17 mouse cellular contexts compared by ENCODE assay signal in the genomic region with DNA sequence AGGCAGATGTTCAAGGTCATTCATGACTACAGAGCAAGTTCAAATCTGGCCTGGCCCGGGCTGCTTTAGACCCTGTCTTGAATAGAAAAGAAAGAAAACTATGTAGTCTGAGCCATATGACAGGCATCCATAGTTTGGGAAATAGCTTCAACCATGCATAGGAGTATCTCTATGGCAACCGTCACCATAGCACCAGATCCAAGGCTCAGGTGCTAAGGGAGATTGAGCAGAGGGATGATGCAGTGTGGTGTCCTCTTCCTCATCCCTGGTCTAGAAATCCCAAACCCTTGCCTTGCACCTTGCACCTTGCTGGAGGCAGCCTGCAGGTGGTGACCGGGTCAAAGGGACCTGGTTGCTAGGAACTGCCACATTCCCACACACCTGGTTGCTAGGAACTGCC. TPM values are rescaled to one million over a fixed set of nuclear protein-coding genes. Genes with fewer than 3 reads are reported as not detected.
A peak's percentile ranks its signal among the peaks of the same experiment; 100 is the strongest.
DNase-seq lines count a peak whose midpoint lies in the region; ATAC-seq and TF ChIP-seq lines count a peak whose summit lies in the region.
"Had no signal": no experiment of that assay in that cellular context is flagged by ENCODE, and none has a peak within 500 bp of the region (broad histone marks: within the 10 kb centered on the region; RNA-seq: fewer than 3 reads in every experiment).

No protein-coding gene starts in this region.

- peaks cover 16 to 17% of the 10 kb centered on the region in 2 experiments for H3K4me1 ChIP-seq in heart, embryonic 14.5 days (ENCODE audit: control insufficient read depth in 2 of 2, insufficient read depth in 2 of 2, low read length in 2 of 2)
- H3K4me1 ChIP-seq: stomach, embryonic 15.5 days had no signal

- no peak for TF ChIP-seq CTCF in brain, embryonic 14.5 days (IDR thresholded peaks at IDR 0.05; ENCODE audit: borderline replicate concordance, extremely low read depth, insufficient read depth, insufficient read length)

- no peaks in the 10 kb centered on the region for H3K27me3 ChIP-seq in heart, embryonic 14.5 days (ENCODE audit: control insufficient read depth, insufficient read depth, low read length)
- H3K27me3 ChIP-seq: limb, embryonic 15.5 days; stomach, embryonic 15.5 days had no signal

- no peaks in the 10 kb centered on the region for H3K36me3 ChIP-seq in heart, embryonic 14.5 days (ENCODE audit: control insufficient read depth, insufficient read depth, low read length)
- H3K36me3 ChIP-seq: limb, embryonic 15.5 days; stomach, embryonic 15.5 days had no signal

- H3K4me3 ChIP-seq in heart, embryonic 14.5 days (ENCODE audit: control insufficient read depth in 1 of 2, insufficient read depth in 1 of 2, low read depth in 1 of 2, low read length in 2 of 2), result no peak overlapping the region
- H3K4me3 ChIP-seq: heart, adult 2 months; limb, embryonic 15.5 days; stomach, embryonic 15.5 days had no signal

- no peak overlapping the region for H3K4me2 ChIP-seq in heart, embryonic 14.5 days (ENCODE audit: low read length)
- H3K4me2 ChIP-seq: limb, embryonic 15.5 days; stomach, embryonic 15.5 days had no signal

- H3K9me3 ChIP-seq in heart, embryonic 14.5 days (ENCODE audit: control insufficient read depth, low read length), result peaks cover 8% of the 10 kb centered on the region
- H3K9me3 ChIP-seq: limb, embryonic 15.5 days; stomach, embryonic 15.5 days had no signal

- no peak overlapping the region for H3K9ac ChIP-seq in heart, embryonic 14.5 days (ENCODE audit: low read length)
- H3K9ac ChIP-seq: limb, embryonic 15.5 days; stomach, embryonic 15.5 days had no signal

- no peak for ATAC-seq in heart, embryonic 14.5 days (ENCODE audit: insufficient number of reproducible peaks, insufficient read depth, low FRiP score, low read depth)
- ATAC-seq: intestine, embryonic 16.5 days had no signal

- 86% methylated on average over 3 of the region's 3 CpGs for WGBS in heart, embryonic 14.5 days

- intact Hi-C loops in heart, postnatal 36 days (cut with DNase I), result no loop called here
- intact Hi-C loops in left cerebral cortex, postnatal 36 days (cut with DNase I), result no loop called here
- intact Hi-C loops in left cerebral cortex, postnatal 25 days (cut with DNase I), result no loop called here

- no peak for TF ChIP-seq POLR2A in brain, embryonic 14.5 days (IDR thresholded peaks at IDR 0.05; ENCODE audit: borderline replicate concordance, extremely low read depth, insufficient read depth, insufficient read length, poor library complexity, severe bottlenecking)

- DNase-seq in heart, postnatal 36 days, result no peak
- peak; percentile 49 to 58 for DNase-seq in left cerebral cortex, adult 18-20 months (ENCODE audit: low spot score in 2 of 2)
- no peak for DNase-seq in left cerebral cortex, postnatal 36 days (ENCODE audit: low spot score in 2 of 2)
- peak; percentile 67 for DNase-seq in brain, embryonic 14.5 days (ENCODE audit: low read depth)
- DNase-seq in left cerebral cortex, postnatal 25 days (ENCODE audit: low spot score in 2 of 2), result peak; percentile 64 to 76
- DNase-seq in testis, postnatal 10 days (ENCODE audit: low spot score), result no peak
- no peak for DNase-seq in embryo, embryonic 10 days (ENCODE audit: low spot score)
- DNase-seq: adrenal gland, postnatal 25 days; heart, adult 2 months; kidney, postnatal 10 days; lung, adult 18-20 months; thymus, postnatal 14 days had no signal

- peak overlapping the region; percentile 29 to 52; a peak in 1 of 4 replicates for H3K27ac ChIP-seq in heart, embryonic 14.5 days (replicated peaks in 1 of 2; ENCODE audit: control insufficient read depth in 1 of 2, insufficient read depth in 1 of 2, low read depth in 2 of 2, low read length in 2 of 2)
- H3K27ac ChIP-seq: heart, adult 2 months; limb, embryonic 15.5 days; macrophage; stomach, embryonic 15.5 days had no signal

RNA-seq across cellular contexts. Expression of a gene that starts 19.9 kb away (rescaled TPM):
- 8.5 and 9.7 TPM in 2 replicates for polyA plus RNA-seq in heart, embryonic 14.5 days (2014; fragmentation: Nextera tagmentation; extraction: Ambion mirVana)
- total RNA-seq in heart, postnatal 36 days (2021), result 10 to 100 TPM; 47.7 to 59.2 TPM
- total RNA-seq in left cerebral cortex, adult 18-20 months (2021), result 10 to 100 TPM; 31.8 to 32.4 TPM
- total RNA-seq in left cerebral cortex, postnatal 36 days (2021), result 10 to 100 TPM; 27.9 to 36.1 TPM
- 10.1 and 14.5 TPM in 2 replicates for polyA plus RNA-seq in brain, embryonic 14.5 days (2012; rRNA removed)
- 10 to 100 TPM; 33.9 to 35.9 TPM for total RNA-seq in left cerebral cortex, postnatal 25 days (2021)

RNA-seq across cellular contexts. Expression of a gene that starts 53.2 kb away (rescaled TPM):
- polyA plus RNA-seq in heart, embryonic 14.5 days (2014; fragmentation: Nextera tagmentation; extraction: Ambion mirVana), result 38.2 and 38.9 TPM in 2 replicates
- 10 to 100 TPM; 18.0 to 19.8 TPM for total RNA-seq in heart, postnatal 36 days (2021)
- total RNA-seq in left cerebral cortex, adult 18-20 months (2021), result 10 to 100 TPM; 24.9 to 25.3 TPM
- 10 to 100 TPM; 23.9 to 30.8 TPM for total RNA-seq in left cerebral cortex, postnatal 36 days (2021)
- polyA plus RNA-seq in brain, embryonic 14.5 days (2012; rRNA removed), result 23.9 and 24.8 TPM in 2 replicates
- 10 to 100 TPM; 29.4 to 31.9 TPM for total RNA-seq in left cerebral cortex, postnatal 25 days (2021)

Comparison
In these comparisons a context has a peak if more than half of its experiments do, and no peak if none do; other contexts are left out.
1. DNase-seq: peak in left cerebral cortex, adult 18-20 months (2 of 2), brain, embryonic 14.5 days (single experiment) and left cerebral cortex, postnatal 25 days (2 of 2); none in heart, postnatal 36 days (0 of 2), left cerebral cortex, postnatal 36 days (0 of 2), testis, postnatal 10 days (single experiment) and embryo, embryonic 10 days (single experiment).